Mouse (Mus musculus): ENCODE data around the gene 9930021J03Rik. TPM values are rescaled to one million over a fixed set of nuclear protein-coding genes. Genes with fewer than 3 reads are reported as not detected.

The 9930021J03Rik gene
- polyA plus RNA-seq, 1 experiment, result 0.06 TPM

DNA sequence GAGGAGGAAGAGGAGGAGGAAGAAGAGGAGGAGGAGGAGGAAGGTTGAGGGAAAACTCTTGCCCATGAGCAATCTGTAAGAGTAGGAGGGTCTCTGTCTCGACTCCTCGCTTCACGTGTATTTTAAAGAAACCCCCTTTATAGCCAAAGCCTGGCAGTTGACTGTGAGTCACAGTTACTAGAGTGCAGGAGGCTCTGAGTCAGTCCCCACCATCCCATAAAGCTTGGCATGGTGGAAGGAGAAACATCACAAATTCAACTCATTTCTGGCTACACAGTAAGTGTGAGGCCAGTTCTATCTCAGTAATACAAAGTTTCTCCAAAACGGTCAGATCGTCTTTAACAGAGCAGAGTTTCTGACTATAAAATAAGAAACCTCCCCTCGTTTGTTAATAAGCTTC is 135.5 kb downstream of the 9930021J03Rik start:
- no peaks in the 10 kb centered on the region for H3K36me3 ChIP-seq (ENCODE audit: control insufficient read depth)
- no peaks in the 10 kb centered on the region for H3K9me3 ChIP-seq (ENCODE audit: control insufficient read depth, low read length)
- no peaks in the 10 kb centered on the region for H3K27me3 ChIP-seq (ENCODE audit: control insufficient read depth)
- H3K4me1 ChIP-seq (ENCODE audit: control insufficient read depth), result no peaks in the 10 kb centered on the region; the same call in 1 of the 2 replicates
- no peak overlapping the region for H3K4me3 ChIP-seq (replicated peaks)
- TF ChIP-seq TAL1 (IDR thresholded peaks at IDR 0.05; ENCODE audit: low read length), result no peak
- no peak for TF ChIP-seq GATA1 (IDR thresholded peaks at IDR 0.05; ENCODE audit: low read length)

- Histone ChIP-seq H3K4me3 (replicated peaks) (no peak overlapping the region), H3K9me3 (ENCODE audit: control insufficient read depth, low read length) (no peaks in the 10 kb centered on the region), H3K4me1 (ENCODE audit: control insufficient read depth) (no peaks in the 10 kb centered on the region; the same call in 1 of the 2 replicates), H3K36me3 (ENCODE audit: control insufficient read depth) (no peaks in the 10 kb centered on the region), H3K27me3 (ENCODE audit: control insufficient read depth) (no peaks in the 10 kb centered on the region)
- TF ChIP-seq GATA1 (IDR thresholded peaks at IDR 0.05; ENCODE audit: low read length) (no peak), TAL1 (IDR thresholded peaks at IDR 0.05; ENCODE audit: low read length) (no peak)
Measured at GRCm38 (mm10) chr19:29668135-29668534, 137.7 kb downstream of the 9930021J03Rik start.

GRCm38 (mm10) chr19:29666965-29667594 is 138.7 kb downstream of the 9930021J03Rik start:
- Histone ChIP-seq H3K4me3 (replicated peaks) (no peak overlapping the region), H3K27me3 (ENCODE audit: control insufficient read depth) (no peaks in the 10 kb centered on the region), H3K36me3 (ENCODE audit: control insufficient read depth) (no peaks in the 10 kb centered on the region), H3K4me1 (ENCODE audit: control insufficient read depth) (no peaks in the 10 kb centered on the region; the same call in 1 of the 2 replicates), H3K9me3 (ENCODE audit: control insufficient read depth, low read length) (no peaks in the 10 kb centered on the region)
- TF ChIP-seq TAL1 (IDR thresholded peaks at IDR 0.05; ENCODE audit: low read length) (no peak), GATA1 (IDR thresholded peaks at IDR 0.05; ENCODE audit: low read length) (no peak)

DNA sequence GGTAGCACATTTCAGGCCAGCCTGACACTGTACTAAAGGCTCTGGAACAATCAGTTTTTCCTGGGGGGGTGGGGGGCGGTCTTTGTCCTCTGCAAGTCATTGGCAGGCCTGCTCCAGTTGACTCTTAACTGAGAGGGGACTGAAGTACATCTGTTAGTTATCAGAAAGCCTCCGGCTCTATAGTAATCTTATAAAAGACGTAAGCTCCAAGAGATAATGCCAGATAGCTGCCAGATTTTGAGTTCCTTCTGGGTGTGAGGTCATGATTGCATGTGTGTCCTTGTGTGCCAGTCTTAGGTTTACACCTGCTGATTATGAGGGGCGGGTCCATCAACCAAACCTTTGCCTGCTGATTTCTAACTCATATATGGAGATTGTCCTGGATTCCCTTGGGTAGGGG is 139.6 kb downstream of the 9930021J03Rik start:
- TF ChIP-seq TAL1 (IDR thresholded peaks at IDR 0.05; ENCODE audit: low read length), result no peak
- TF ChIP-seq GATA1 (IDR thresholded peaks at IDR 0.05; ENCODE audit: low read length), result no peak
- Histone ChIP-seq H3K9me3 (ENCODE audit: control insufficient read depth, low read length) (no peaks in the 10 kb centered on the region), H3K27me3 (ENCODE audit: control insufficient read depth) (peaks cover 6% of the 10 kb centered on the region), H3K36me3 (ENCODE audit: control insufficient read depth) (no peaks in the 10 kb centered on the region), H3K4me3 (replicated peaks) (no peak overlapping the region), H3K4me1 (ENCODE audit: control insufficient read depth) (no peaks in the 10 kb centered on the region; the same call in 1 of the 2 replicates)

DNA sequence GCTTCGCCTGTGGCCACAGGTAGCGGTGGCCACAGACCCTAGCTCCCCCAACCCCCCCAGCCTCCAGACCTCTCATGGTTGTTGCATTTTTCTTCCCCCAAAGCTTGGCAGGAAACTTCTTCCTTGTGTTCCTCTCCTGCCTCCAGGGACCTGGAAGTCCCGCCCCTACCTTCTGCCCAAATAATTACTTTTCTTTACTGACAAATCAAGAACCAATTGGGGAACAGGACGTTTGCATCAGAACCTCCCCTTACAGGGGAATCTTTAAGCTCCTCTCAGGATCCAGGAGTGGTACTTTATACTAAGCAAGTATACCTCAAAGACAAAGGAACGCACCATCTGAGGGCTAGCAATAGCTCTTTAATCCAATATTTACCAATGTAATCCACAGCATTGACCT is 140.9 kb downstream of the 9930021J03Rik start:
- Histone ChIP-seq H3K9me3 (ENCODE audit: control insufficient read depth, low read length) (no peaks in the 10 kb centered on the region), H3K36me3 (ENCODE audit: control insufficient read depth) (no peaks in the 10 kb centered on the region), H3K27me3 (ENCODE audit: control insufficient read depth) (peaks cover 6% of the 10 kb centered on the region), H3K4me3 (replicated peaks) (no peak overlapping the region), H3K4me1 (ENCODE audit: control insufficient read depth) (no peaks in the 10 kb centered on the region; the same call in 1 of the 2 replicates)
- TF ChIP-seq GATA1 (IDR thresholded peaks at IDR 0.05; ENCODE audit: low read length) (no peak), TAL1 (IDR thresholded peaks at IDR 0.05; ENCODE audit: low read length) (no peak)

Other genes with a start within 250 kb of the 9930021J03Rik start
- 0.43 and 0.45 TPM in 2 replicates for gene Ermp1, start 157.6 kb downstream of the 9930021J03Rik start, polyA plus RNA-seq (2012)
- gene Mlana, start 108.2 kb downstream of the 9930021J03Rik start, polyA plus RNA-seq (2012), result not detected in 2 replicates
- 0.03 and 0.04 TPM in 2 replicates for gene Ranbp6, start 7.0 kb upstream of the 9930021J03Rik start, polyA plus RNA-seq (2012)
- not detected in 2 replicates for gene Il33, start 119.1 kb upstream of the 9930021J03Rik start, polyA plus RNA-seq (2012)
- not detected in 2 replicates for gene Trpd52l3, start 197.8 kb upstream of the 9930021J03Rik start, polyA plus RNA-seq (2012)
- 0.94 and 1.1 TPM in 2 replicates for gene Uhrf2, start 224.5 kb upstream of the 9930021J03Rik start, polyA plus RNA-seq (2012)